Mouse (Mus musculus) kidney, adult 2 months (tissue): ENCODE measurements around the gene Samd4b.

Source experiments
- CTCF ChIP-seq: fragments of 200-500 bp; conservative IDR thresholded peaks from 2 replicates; pipeline ENCODE4 v1.5.1; 2011; ENCODE audit warnings: low read depth, mild to moderate bottlenecking, control low read depth, low read length, moderate library complexity, mixed read lengths; ENCODE audit not compliant: insufficient read depth, insufficient read length
- POLR2A ChIP-seq: fragments of 200-500 bp; IDR thresholded peaks from one replicate; pipeline ENCODE4 v1.6.1; 2011; ENCODE audit warnings: low read depth, low read length, control low read depth

DNA sequence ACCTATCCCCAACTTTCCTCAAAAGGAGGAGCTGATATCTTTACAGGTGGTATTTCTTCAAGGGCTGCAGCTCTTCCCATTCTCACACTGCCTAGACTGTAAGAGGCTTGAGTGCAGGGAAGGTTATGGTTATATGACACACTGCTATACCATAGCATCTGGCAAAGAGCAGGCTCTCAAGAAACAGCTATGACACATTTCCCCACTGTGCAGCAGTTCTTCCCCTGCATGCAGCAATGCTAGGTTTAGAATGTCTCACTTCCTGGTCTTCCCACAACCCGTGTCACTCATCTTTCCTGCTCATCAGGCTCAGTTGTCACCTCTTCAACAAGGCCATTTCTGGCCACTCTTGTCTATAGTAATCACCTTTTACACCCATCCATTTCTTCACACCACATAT, 167.4 kb downstream of the Samd4b start:
- TF ChIP-seq CTCF, result no peak
- TF ChIP-seq POLR2A, result no peak
